Mouse (Mus musculus): Measurements from ENCODE around the gene Plpp6. TPM values are rescaled to one million over a fixed set of nuclear protein-coding genes. Genes with fewer than 3 reads are reported as not detected.

Gene Plpp6
- total RNA-seq, 1 experiment from 2014 or later, result 12.2 TPM

Other genes with a start within 250 kb of the Plpp6 start
- not detected in 3 replicates for gene Slc1a1, start 128.9 kb upstream of the Plpp6 start, total RNA-seq (2017)
- 1.2 to 4.4 TPM (median 1.6 TPM) in 3 replicates for gene 4430402I18Rik, start 3.8 kb downstream of the Plpp6 start, total RNA-seq (2017)
- gene Cdc37l1, start 26.4 kb downstream of the Plpp6 start, total RNA-seq (2017), result 41.7 to 93.1 TPM (median 56.3 TPM) in 3 replicates
- gene Ak3, start 84.0 kb downstream of the Plpp6 start, total RNA-seq (2017), result 25.3 to 47.3 TPM (median 27.9 TPM) in 3 replicates
- 11.4 to 15.9 TPM (median 12.8 TPM) in 3 replicates for gene Rcl1, start 137.4 kb downstream of the Plpp6 start, total RNA-seq (2017)

All from monocyte, adult 5-6 weeks (primary cell).